Mouse (Mus musculus): ENCODE data around the gene Dclk1. TPM values are rescaled to one million over a fixed set of nuclear protein-coding genes. Genes with fewer than 3 reads are reported as not detected.
A peak's percentile ranks its signal among the peaks of the same experiment; 100 is the strongest.

Dclk1 gene
- polyA plus RNA-seq, 2 experiments, result 23.3 to 66.2 TPM

GRCm38 (mm10) chr3:55479306-55479705, 237.1 kb downstream of the Dclk1 start:
- Histone ChIP-seq H3K27ac (replicated peaks; ENCODE audit: low read depth, low read length) (no peak overlapping the region), H3K4me1 (ENCODE audit: control insufficient read depth, insufficient read depth, low read length) (peaks cover 27% of the 10 kb centered on the region), H3K36me3 (ENCODE audit: control insufficient read depth, insufficient read depth, low read length) (no peaks in the 10 kb centered on the region), H3K4me2 (replicated peaks; ENCODE audit: low read depth, low read length, severe bottlenecking) (no peak overlapping the region), H3K4me3 (replicated peaks; ENCODE audit: low read length) (no peak overlapping the region), H3K27me3 (ENCODE audit: control insufficient read depth, insufficient read depth, low read length) (no peaks in the 10 kb centered on the region), H3K9me3 (ENCODE audit: control insufficient read depth, low read length) (no peaks in the 10 kb centered on the region), H3K9ac (ENCODE audit: low read depth, low read length, severe bottlenecking) (no peak overlapping the region)
- no peak for TF ChIP-seq POLR2A (IDR thresholded peaks at IDR 0.05; ENCODE audit: borderline replicate concordance, extremely low read depth, insufficient read depth, insufficient read length)
- peak; percentile 59 for DNase-seq (ENCODE audit: low spot score)
- WGBS, result 4% methylated on average over 4 of the region's 4 CpGs
- peak; percentile 82 for ATAC-seq (ENCODE audit: low FRiP score, low read depth)

- Histone ChIP-seq H3K4me3 (replicated peaks; ENCODE audit: low read length) (no peak overlapping the region), H3K36me3 (ENCODE audit: control insufficient read depth, insufficient read depth, low read length) (no peaks in the 10 kb centered on the region), H3K4me1 (ENCODE audit: control insufficient read depth, insufficient read depth, low read length) (peaks cover 27% of the 10 kb centered on the region), H3K4me2 (replicated peaks; ENCODE audit: low read depth, low read length, severe bottlenecking) (no peak overlapping the region), H3K9me3 (ENCODE audit: control insufficient read depth, low read length) (no peaks in the 10 kb centered on the region), H3K27me3 (ENCODE audit: control insufficient read depth, insufficient read depth, low read length) (no peaks in the 10 kb centered on the region), H3K9ac (ENCODE audit: low read depth, low read length, severe bottlenecking) (no peak overlapping the region), H3K27ac (replicated peaks; ENCODE audit: low read depth, low read length) (no peak overlapping the region)
- DNase-seq (ENCODE audit: low spot score) (no peak), ATAC-seq (ENCODE audit: low FRiP score, low read depth) (no peak)
- 55% methylated on average over 1 of the region's 1 CpGs for WGBS
- TF ChIP-seq POLR2A (IDR thresholded peaks at IDR 0.05; ENCODE audit: borderline replicate concordance, extremely low read depth, insufficient read depth, insufficient read length), result no peak
These were observed 239.0 kb downstream of the Dclk1 start for GRCm38 (mm10) chr3:55481140-55481539.

DNA sequence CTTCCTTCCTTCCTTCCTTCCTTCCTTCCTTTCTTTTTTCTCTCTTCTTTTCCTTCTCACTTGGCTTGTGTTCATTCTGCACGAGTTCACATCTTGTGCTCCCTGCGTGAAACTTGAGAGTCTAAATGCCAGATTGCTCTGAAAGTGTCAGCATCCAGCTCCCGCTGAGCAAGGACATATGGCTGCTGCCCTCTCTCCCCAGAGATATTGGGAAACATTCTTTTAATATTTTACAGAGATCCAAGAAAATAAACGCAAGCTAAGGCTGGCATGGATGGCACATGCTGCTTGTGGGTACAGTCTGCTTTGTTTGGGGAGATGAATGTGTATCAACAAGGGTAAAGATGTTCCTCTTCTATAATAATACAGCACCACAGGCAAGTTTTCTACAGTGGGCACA, 241.2 kb downstream of the Dclk1 start:
- Histone ChIP-seq H3K36me3 (ENCODE audit: control insufficient read depth, insufficient read depth, low read length) (0 out of 2 replicates have a peak, but pooled peaks cover 6% of the 10 kb centered on the region), H3K4me1 (ENCODE audit: control insufficient read depth, insufficient read depth, low read length) (peaks cover 23% of the 10 kb centered on the region), H3K4me3 (replicated peaks; ENCODE audit: low read length) (no peak overlapping the region), H3K9ac (ENCODE audit: low read depth, low read length, severe bottlenecking) (no peak overlapping the region), H3K4me2 (replicated peaks; ENCODE audit: low read depth, low read length, severe bottlenecking) (no peak overlapping the region), H3K27me3 (ENCODE audit: control insufficient read depth, insufficient read depth, low read length) (no peaks in the 10 kb centered on the region), H3K9me3 (ENCODE audit: control insufficient read depth, low read length) (no peaks in the 10 kb centered on the region), H3K27ac (replicated peaks; ENCODE audit: low read depth, low read length) (no peak overlapping the region)
- ATAC-seq (ENCODE audit: low FRiP score, low read depth) (no peak), DNase-seq (ENCODE audit: low spot score) (no peak)
- 26% methylated on average over 4 of the region's 4 CpGs for WGBS
- no peak for TF ChIP-seq POLR2A (IDR thresholded peaks at IDR 0.05; ENCODE audit: borderline replicate concordance, extremely low read depth, insufficient read depth, insufficient read length)

DNA sequence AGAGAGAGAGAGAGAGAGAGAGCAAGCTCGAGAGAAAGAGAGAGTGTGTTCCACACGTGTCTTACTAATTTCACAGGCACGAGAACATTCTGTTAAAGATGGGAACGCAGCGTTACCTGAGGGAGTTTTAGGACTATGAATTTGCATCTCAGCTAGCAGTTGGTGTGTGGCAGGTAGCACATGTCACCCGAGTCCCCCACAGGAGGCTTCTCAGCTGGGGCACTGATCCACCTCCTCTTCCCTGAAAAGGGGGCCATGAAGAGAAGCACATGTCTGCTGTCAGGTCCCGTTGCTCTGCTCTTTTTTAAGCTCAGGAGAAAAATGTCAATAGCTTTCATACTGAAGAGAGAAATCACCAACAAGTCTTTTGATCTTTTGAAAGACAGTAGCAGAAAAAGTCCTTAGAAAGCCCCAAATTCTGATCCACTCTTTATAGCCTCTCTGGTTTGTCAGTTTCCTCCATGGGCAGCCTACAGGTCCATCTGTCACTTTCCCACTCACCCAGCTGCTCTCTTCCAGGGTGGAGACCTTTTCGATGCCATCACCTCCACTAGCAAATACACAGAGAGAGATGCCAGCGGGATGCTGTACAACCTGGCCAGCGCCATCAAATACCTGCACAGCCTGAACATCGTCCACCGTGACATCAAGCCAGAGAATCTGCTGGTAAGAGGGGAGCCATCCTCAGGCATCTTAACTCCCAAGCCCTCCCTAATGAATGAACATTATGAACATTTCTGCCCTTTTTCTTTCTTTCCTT, 247.2 kb downstream of the Dclk1 start:
- peaks cover 16% of the 10 kb centered on the region; the same call in 1 of the 2 replicates for H3K36me3 ChIP-seq (ENCODE audit: control insufficient read depth, insufficient read depth, low read length)
- ATAC-seq (ENCODE audit: low FRiP score, low read depth) (no peak), DNase-seq (ENCODE audit: low spot score) (no peak)
- TF ChIP-seq POLR2A (IDR thresholded peaks at IDR 0.05; ENCODE audit: borderline replicate concordance, extremely low read depth, insufficient read depth, insufficient read length), result no peak
- no peak overlapping the region for H3K4me3 ChIP-seq (replicated peaks; ENCODE audit: low read length)
- no peaks in the 10 kb centered on the region for H3K27me3 ChIP-seq (ENCODE audit: control insufficient read depth, insufficient read depth, low read length)
- H3K9ac ChIP-seq (ENCODE audit: low read depth, low read length, severe bottlenecking), result no peak overlapping the region
- H3K9me3 ChIP-seq (ENCODE audit: control insufficient read depth, low read length), result no peaks in the 10 kb centered on the region
- 74% methylated on average over 12 of the region's 12 CpGs for WGBS
- no peak overlapping the region for H3K4me2 ChIP-seq (replicated peaks; ENCODE audit: low read depth, low read length, severe bottlenecking)
- no peak overlapping the region for H3K27ac ChIP-seq (replicated peaks; ENCODE audit: low read depth, low read length)
- no peaks in the 10 kb centered on the region for H3K4me1 ChIP-seq (ENCODE audit: control insufficient read depth, insufficient read depth, low read length)

- no peak for TF ChIP-seq POLR2A (IDR thresholded peaks at IDR 0.05; ENCODE audit: borderline replicate concordance, extremely low read depth, insufficient read depth, insufficient read length)
- Histone ChIP-seq H3K27ac (replicated peaks; ENCODE audit: low read depth, low read length) (no peak overlapping the region), H3K4me3 (replicated peaks; ENCODE audit: low read length) (no peak overlapping the region), H3K9me3 (ENCODE audit: control insufficient read depth, low read length) (no peaks in the 10 kb centered on the region), H3K4me2 (replicated peaks; ENCODE audit: low read depth, low read length, severe bottlenecking) (no peak overlapping the region), H3K9ac (ENCODE audit: low read depth, low read length, severe bottlenecking) (no peak overlapping the region), H3K4me1 (ENCODE audit: control insufficient read depth, insufficient read depth, low read length) (peaks cover 21% of the 10 kb centered on the region), H3K36me3 (ENCODE audit: control insufficient read depth, insufficient read depth, low read length) (peaks cover 9% of the 10 kb centered on the region; the same call in 1 of the 2 replicates), H3K27me3 (ENCODE audit: control insufficient read depth, insufficient read depth, low read length) (no peaks in the 10 kb centered on the region)
- no peak for DNase-seq (ENCODE audit: low spot score)
- WGBS, result 33% methylated on average over 6 of the region's 6 CpGs
- ATAC-seq (ENCODE audit: low FRiP score, low read depth), result no peak
These were observed 249.9 kb downstream of the Dclk1 start for GRCm38 (mm10) chr3:55492021-55492420.

Data from limb, embryonic 14.5 days (tissue).